Mouse (Mus musculus) liver, adult 2 months (tissue): ENCODE measurements at regions not wholly inside any gene's neighbourhood (a gene's known extent, or its start where the extent isn't known, plus 50 kb on each side); places are given as distances from the start of the nearest gene placed in this dataset.

ENCODE experiments used
- CTCF ChIP-seq: fragments of 200-500 bp; IDR thresholded peaks from 2 replicates; pipeline ENCODE4 v1.5.1; 2011; ENCODE audit warnings: low read depth, low read length, control low read depth
- POLR2A ChIP-seq: fragments of 200-500 bp; IDR thresholded peaks from 2 replicates; pipeline ENCODE4 v1.6.1; 2011; ENCODE audit warnings: low read length, control low read depth; ENCODE audit not compliant: insufficient read depth; ENCODE audit errors: extremely low read depth

DNA sequence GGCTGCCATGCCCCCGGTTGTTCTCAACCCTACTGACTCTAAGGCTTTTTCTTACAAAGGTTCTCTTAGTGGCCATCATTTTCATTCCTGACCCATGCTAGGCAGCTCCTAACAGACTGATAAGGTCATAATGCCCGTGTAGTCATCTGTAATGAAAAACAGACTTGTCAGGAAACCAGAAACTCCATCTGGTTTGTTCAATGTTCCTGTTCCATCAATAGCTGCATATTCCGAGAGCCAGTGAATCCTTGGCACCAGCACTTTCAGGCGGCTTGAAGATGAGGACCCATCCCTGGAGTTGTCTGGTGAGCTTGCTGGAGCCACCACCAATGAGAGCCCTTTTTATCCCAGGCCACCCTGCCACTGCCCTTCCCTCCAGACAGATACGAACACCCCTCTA lies 181.7 kb upstream of the Klf14 start:
- no peak for TF ChIP-seq CTCF
- TF ChIP-seq POLR2A, result no peak
